Mouse (Mus musculus): Measurements from ENCODE around the gene Atp2a1. TPM values are rescaled to one million over a fixed set of nuclear protein-coding genes. Genes with fewer than 3 reads are reported as not detected.

Gene Atp2a1
- polyA plus RNA-seq (2017; shearing (Covaris generic)) = 0.39 TPM

GRCm38 (mm10) chr7:126463004-126463403, at the start of gene Atp2a1:
TSS of gene Atp2a1 (minus strand) at chr7:126463108.

GRCm38 (mm10) chr7:126503273-126503878, 40.5 kb upstream of the Atp2a1 start, which contains the start of gene Atxn2l:
TSS of gene Atxn2l (minus strand) at chr7:126503437.

GRCm38 (mm10) chr7:126487052-126487483, 24.2 kb upstream of the Atp2a1 start, which contains the start of gene Tufm:
TSS of gene Tufm (plus strand) at chr7:126487361.

GRCm38 (mm10) chr7:126474993-126475581, 12.2 kb upstream of the Atp2a1 start, which contains the start of gene Sh2b1:
TSS of gene Sh2b1 (minus strand) at chr7:126475424.

GRCm38 (mm10) chr7:126428631-126429502, 34.0 kb downstream of the Atp2a1 start, which contains the start of gene Rabep2:
TSS of gene Rabep2 (plus strand) at chr7:126428759.

GRCm38 (mm10) chr7:126414725-126415124, 48.2 kb downstream of the Atp2a1 start, which contains the start of gene Cd19:
TSS of gene Cd19 (minus strand) at chr7:126414889.

GRCm38 (mm10) chr7:126396298-126397119, 66.4 kb downstream of the Atp2a1 start, which contains the start of gene Nfatc2ip:
TSS of gene Nfatc2ip (minus strand) at chr7:126396737.

Other genes with a start within 250 kb of the Atp2a1 start
- 19.2 TPM for gene Sbk1, start 190.5 kb downstream of the Atp2a1 start, polyA plus RNA-seq (2017; shearing (Covaris generic))
- 675 TPM for gene Lat, start 93.5 kb downstream of the Atp2a1 start, polyA plus RNA-seq (2017; shearing (Covaris generic))
- gene Spns1, start 85.7 kb downstream of the Atp2a1 start, polyA plus RNA-seq (2017; shearing (Covaris generic)) = 33.0 TPM
- gene Nfatc2ip, start 66.4 kb downstream of the Atp2a1 start, polyA plus RNA-seq (2017; shearing (Covaris generic)) = 5.9 TPM
- gene Cd19, start 48.2 kb downstream of the Atp2a1 start, polyA plus RNA-seq (2017; shearing (Covaris generic)) = not detected
- 40.4 TPM for gene Rabep2, start 34.3 kb downstream of the Atp2a1 start, polyA plus RNA-seq (2017; shearing (Covaris generic))
- 58.6 TPM for gene Sh2b1, start 12.3 kb upstream of the Atp2a1 start, polyA plus RNA-seq (2017; shearing (Covaris generic))
- gene Tufm, start 24.3 kb upstream of the Atp2a1 start, polyA plus RNA-seq (2017; shearing (Covaris generic)) = 66.5 TPM
- gene Atxn2l, start 40.3 kb upstream of the Atp2a1 start, polyA plus RNA-seq (2017; shearing (Covaris generic)) = 118 TPM
- gene Eif3c, start 103.3 kb upstream of the Atp2a1 start, polyA plus RNA-seq (2017; shearing (Covaris generic)) = 142 TPM
- 3.4 TPM for gene Apobr, start 121.8 kb upstream of the Atp2a1 start, polyA plus RNA-seq (2017; shearing (Covaris generic))
- 83.6 TPM for gene Cln3, start 122.7 kb upstream of the Atp2a1 start, polyA plus RNA-seq (2017; shearing (Covaris generic))
- not detected for gene Il27, start 131.8 kb upstream of the Atp2a1 start, polyA plus RNA-seq (2017; shearing (Covaris generic))
- not detected for gene Nupr1, start 167.8 kb upstream of the Atp2a1 start, polyA plus RNA-seq (2017; shearing (Covaris generic))
- 62.4 TPM for gene Sgf29, start 186.2 kb upstream of the Atp2a1 start, polyA plus RNA-seq (2017; shearing (Covaris generic))
- gene Sult1a1, start 213.3 kb upstream of the Atp2a1 start, polyA plus RNA-seq (2017; shearing (Covaris generic)) = not detected
- 70.2 TPM for gene Bola2, start 232.3 kb upstream of the Atp2a1 start, polyA plus RNA-seq (2017; shearing (Covaris generic))
- 2.2 TPM for gene Slx1b, start 232.7 kb upstream of the Atp2a1 start, polyA plus RNA-seq (2017; shearing (Covaris generic))
- 1,641 TPM for gene Coro1a, start 244.7 kb upstream of the Atp2a1 start, polyA plus RNA-seq (2017; shearing (Covaris generic))

Measured in effector memory CD4-positive, alpha-beta T cell, adult 5 months (primary cell).